Comparison of ENCODE assay signal across 24 mouse cellular contexts in genomic region chr8:127140945-127141344, GRCm38 (mm10).
"Had no signal": no experiment of that assay in that cellular context is flagged by ENCODE, and none has a peak within 500 bp of the region (broad histone marks: within the 10 kb centered on the region; RNA-seq: fewer than 3 reads in every experiment).

No protein-coding gene starts in this region.

- H3K9ac ChIP-seq: limb, embryonic 13.5 days; liver, embryonic 13.5 days; midbrain, embryonic 13.5 days; neural tube, embryonic 13.5 days; stomach, embryonic 15.5 days had no signal

- H3K9me3 ChIP-seq: limb, embryonic 10.5 days; limb, embryonic 13.5 days; liver, embryonic 13.5 days; megakaryocyte, embryonic 14.5 days; midbrain, embryonic 10.5 days; midbrain, embryonic 13.5 days; neural tube, embryonic 13.5 days; stomach, embryonic 15.5 days had no signal

- H3K27ac ChIP-seq: limb, embryonic 10.5 days; limb, embryonic 13.5 days; liver, embryonic 13.5 days; macrophage; midbrain, embryonic 10.5 days; midbrain, embryonic 13.5 days; neural tube, embryonic 13.5 days; stomach, embryonic 15.5 days had no signal

- DNase-seq: kidney, adult 18-20 months; kidney, adult 9 months; kidney, postnatal 14 days; kidney, postnatal 4 days; liver; liver, embryonic 13.5 days; retina, postnatal 1 day; right cerebral cortex, postnatal 25 days; spleen, adult 18-20 months; thymus, adult 2 months; thymus, postnatal 14 days; thymus, postnatal 4 days had no signal

- H3K4me2 ChIP-seq: limb, embryonic 13.5 days; liver, embryonic 13.5 days; midbrain, embryonic 13.5 days; neural tube, embryonic 13.5 days; stomach, embryonic 15.5 days had no signal

- H3K4me3 ChIP-seq: limb, embryonic 10.5 days; limb, embryonic 13.5 days; liver, embryonic 13.5 days; megakaryocyte, embryonic 14.5 days; midbrain, embryonic 10.5 days; midbrain, embryonic 13.5 days; myocyte; neural tube, embryonic 13.5 days; stomach, embryonic 15.5 days had no signal

- H3K27me3 ChIP-seq: limb, embryonic 13.5 days; liver, embryonic 13.5 days; midbrain, embryonic 13.5 days; neural tube, embryonic 13.5 days; stomach, embryonic 15.5 days had no signal

- H3K36me3 ChIP-seq: limb, embryonic 10.5 days; limb, embryonic 13.5 days; liver, embryonic 13.5 days; midbrain, embryonic 10.5 days; midbrain, embryonic 13.5 days; neural tube, embryonic 13.5 days; stomach, embryonic 15.5 days had no signal

- ATAC-seq: inflammation-experienced regulatory T-cells, adult 6 months; intestine, embryonic 16.5 days; midbrain, embryonic 13.5 days; midbrain, embryonic 16.5 days had no signal
